Mouse (Mus musculus) heart, adult 2 months (tissue): ENCODE measurements around the gene Trim62. TPM values are rescaled to one million over a fixed set of nuclear protein-coding genes. Genes with fewer than 3 reads are reported as not detected.

ENCODE experiments used
- DNase-seq, 2 experiments: peaks; one replicate each; pipeline ENCODE4 v3.0.0; 2021
- H3K27ac ChIP-seq: fragments of 200-600 bp; 2 replicates; pipeline ENCODE4 v1.8.1; 2022
- H3K27me3 ChIP-seq: fragments of 200-500 bp; 2 replicates; pipeline ENCODE4 v1.6.1; 2012; ENCODE audit warnings: mild to moderate bottlenecking, low read length, inconsistent platforms, mixed read lengths; ENCODE audit not compliant: control insufficient read depth, insufficient read depth
- H3K36me3 ChIP-seq: fragments of 200-500 bp; 2 replicates; pipeline ENCODE4 v1.6.1; 2012; ENCODE audit warnings: low read length, inconsistent platforms; ENCODE audit not compliant: control insufficient read depth, insufficient read depth
- H3K4me1 ChIP-seq: fragments of 200-500 bp; 2 replicates; pipeline ENCODE4 v1.6.1; 2011; ENCODE audit warnings: low read length; ENCODE audit not compliant: control insufficient read depth, insufficient read depth
- H3K4me3 ChIP-seq: fragments of 200-600 bp; 2 replicates; pipeline ENCODE4 v1.8.1; 2022
- H3K79me2 ChIP-seq: fragments of 200-500 bp; replicated peaks from 2 replicates; pipeline ENCODE4 v1.6.1; 2012; ENCODE audit warnings: mild to moderate bottlenecking, inconsistent platforms, low read length, moderate library complexity, mixed read lengths; ENCODE audit not compliant: control insufficient read depth, insufficient read depth
- H3K9ac ChIP-seq: fragments of 200-500 bp; 2 replicates; pipeline ENCODE4 v1.6.1; 2012; ENCODE audit warnings: low read depth, mild to moderate bottlenecking, control low read depth, inconsistent platforms, low read length, mixed read lengths
- CTCF ChIP-seq: fragments of 200-600 bp; IDR thresholded peaks from 2 replicates; pipeline ENCODE4 v1.8.1; 2022; ENCODE audit warnings: antibody characterized with exemption, mild to moderate bottlenecking, moderate library complexity
- EP300 ChIP-seq: fragments of 200-500 bp; IDR thresholded peaks from 2 replicates; pipeline ENCODE4 v1.6.1; 2011; ENCODE audit warnings: low read depth, low read length, control low read depth; ENCODE audit not compliant: insufficient read depth
- POLR2A ChIP-seq: fragments of 200-500 bp; IDR thresholded peaks from 2 replicates; pipeline ENCODE4 v1.6.1; 2011; ENCODE audit warnings: mild to moderate bottlenecking, low read depth, low read length, control low read depth; ENCODE audit not compliant: insufficient read depth
- WGBS: fragments of 180-500 bp; shearing (Covaris S2); methylation state at CpG from one replicate; pipeline ENCODE4 v1.1.7; 2018; 5-methylcytosine and 5-hydroxymethylcytosine counted together
- intact Hi-C: fragments of 180-260 bp; cut with DNase I; formaldehyde crosslinking; loops from one replicate; pipeline ENCODE4 v1.15.1; 2025
- polyA plus RNA-seq: library from polyadenylated mRNA; depleted of rRNA; stranded (reverse); fragments of >200 nt; gene quantifications from 2 replicates; pipeline ENCODE4 v1.2.3, GENCODE M21; 2012
- total RNA-seq, 2 experiments: library from RNA; stranded (reverse); gene quantifications; 2 replicates each; pipeline ENCODE4 v1.2.3; 2021

Trim62 gene
- total and polyA plus RNA-seq, 3 experiments: 1.2 to 1.5 (median 1.2) TPM

GRCm38 (mm10) chr4:128900484-128900883 lies 17.1 kb downstream of the Trim62 start:
- no peaks in the 10 kb centered on the region for H3K27me3 ChIP-seq
- TF ChIP-seq POLR2A (no peak), EP300 (no peak), CTCF (no peak)
- 95% methylated on average over 14 of the region's 14 CpGs for WGBS

GRCm38 (mm10) chr4:128902390-128902789 lies 19.0 kb downstream of the Trim62 start:
- Histone ChIP-seq H3K4me1 (peaks cover 7% of the 10 kb centered on the region), H3K9ac (no peak overlapping the region), H3K36me3 (no peaks in the 10 kb centered on the region), H3K27ac (no peak overlapping the region), H3K27me3 (no peaks in the 10 kb centered on the region), H3K79me2 (no peaks in the 10 kb centered on the region), H3K4me3 (no peak overlapping the region)
- no peak for DNase-seq
- intact Hi-C loops: no loop called here
- TF ChIP-seq CTCF (no peak), POLR2A (no peak), EP300 (no peak)
- 89% methylated on average over 8 of the region's 8 CpGs for WGBS

More at GRCm38 (mm10) chr4:128900484-128900883, 17.1 kb downstream of the Trim62 start:
- H3K4me1 ChIP-seq: peaks cover 7% of the 10 kb centered on the region
- H3K4me3 ChIP-seq: no peak overlapping the region
- no peak overlapping the region for H3K9ac ChIP-seq
- DNase-seq: no peak
- no peaks in the 10 kb centered on the region for H3K36me3 ChIP-seq
- H3K27ac ChIP-seq: no peak overlapping the region
- H3K79me2 ChIP-seq: no peaks in the 10 kb centered on the region
- intact Hi-C loops: no loop called here

GRCm38 (mm10) chr4:128904035-128904800 lies 20.8 kb downstream of the Trim62 start:
- no peak overlapping the region for H3K27ac ChIP-seq
- no peak for DNase-seq
- H3K4me1 ChIP-seq: peaks cover 2% of the 10 kb centered on the region
- intact Hi-C loops: no loop called here
- H3K4me3 ChIP-seq: no peak overlapping the region
- H3K9ac ChIP-seq: no peak overlapping the region; the same call in 1 of the 2 replicates
- H3K36me3 ChIP-seq: no peaks in the 10 kb centered on the region
- H3K27me3 ChIP-seq: no peaks in the 10 kb centered on the region
- WGBS: 60% methylated on average over 8 of the region's 8 CpGs
- H3K79me2 ChIP-seq: no peaks in the 10 kb centered on the region
- TF ChIP-seq EP300 (no peak), CTCF (no peak), POLR2A (no peak)

- TF ChIP-seq EP300: no peak
- TF ChIP-seq POLR2A: no peak
- no peak for TF ChIP-seq CTCF
- Histone ChIP-seq H3K4me1 (no peaks in the 10 kb centered on the region), H3K9ac (no peak overlapping the region), H3K4me3 (no peak overlapping the region), H3K79me2 (no peaks in the 10 kb centered on the region), H3K27me3 (no peaks in the 10 kb centered on the region), H3K36me3 (no peaks in the 10 kb centered on the region), H3K27ac (no peak overlapping the region)
- no peak for DNase-seq
- WGBS: 89% methylated on average over 8 of the region's 8 CpGs
- intact Hi-C loops: no loop called here
Measured at GRCm38 (mm10) chr4:128905251-128905650, 21.9 kb downstream of the Trim62 start.

- Histone ChIP-seq H3K27me3 (no peaks in the 10 kb centered on the region), H3K79me2 (no peaks in the 10 kb centered on the region), H3K4me3 (no peak overlapping the region), H3K4me1 (no peaks in the 10 kb centered on the region), H3K27ac (no peak overlapping the region), H3K9ac (no peak overlapping the region), H3K36me3 (no peaks in the 10 kb centered on the region)
- TF ChIP-seq EP300: no peak
- TF ChIP-seq CTCF: no peak
- TF ChIP-seq POLR2A: no peak
- intact Hi-C loops: no loop called here
- DNase-seq: no peak
- whole genome bisulfite sequencing: 85% methylated on average over 8 of the region's 8 CpGs
Measured at GRCm38 (mm10) chr4:128906757-128907156, 23.4 kb downstream of the Trim62 start.

GRCm38 (mm10) chr4:128907238-128907968 lies 24.0 kb downstream of the Trim62 start:
- intact Hi-C loops: no loop called here
- WGBS: 84% methylated on average over 12 of the region's 12 CpGs
- no peaks in the 10 kb centered on the region for H3K36me3 ChIP-seq
- H3K27me3 ChIP-seq: no peaks in the 10 kb centered on the region
- H3K79me2 ChIP-seq: no peaks in the 10 kb centered on the region
- H3K9ac ChIP-seq: no peak overlapping the region
- no peak for DNase-seq
- H3K4me1 ChIP-seq: no peaks in the 10 kb centered on the region
- no peak overlapping the region for H3K4me3 ChIP-seq
- H3K27ac ChIP-seq: no peak overlapping the region
- TF ChIP-seq POLR2A (no peak), EP300 (no peak), CTCF (no peak)
